Mouse (Mus musculus): ENCODE measurements at regions not wholly inside any gene's neighbourhood (a gene's known extent, or its start where the extent isn't known, plus 50 kb on each side); places are given as distances from the start of the nearest gene placed in this dataset.
"Not testable (repeated sequence)": the region's sequence is repeated elsewhere in the genome, so short reads cannot be mapped to it uniquely, and the experiment has no call there.

- no peak for DNase-seq
Observed at GRCm38 (mm10) chr10:53482919-53483318, 103.2 kb upstream of the Cep85l start.

- DNase-seq, result no peak
Observed at GRCm38 (mm10) chr10:53470200-53470599, 90.5 kb upstream of the Cep85l start.

- no peak for DNase-seq
Observed at GRCm38 (mm10) chr10:53469611-53470010, 89.9 kb upstream of the Cep85l start.

GRCm38 (mm10) chr10:53468293-53468545 lies 88.5 kb upstream of the Cep85l start:
- no peak for DNase-seq

- no peak for DNase-seq
Observed at GRCm38 (mm10) chr10:53467472-53468292, 87.9 kb upstream of the Cep85l start.

- DNase-seq, result no peak
Observed at GRCm38 (mm10) chr10:53466851-53467250, 87.1 kb upstream of the Cep85l start.

- DNase-seq, result no peak
Observed at GRCm38 (mm10) chr10:53466261-53466660, 86.5 kb upstream of the Cep85l start.

- DNase-seq, result no peak
Observed at GRCm38 (mm10) chr10:53464581-53464980, 84.8 kb upstream of the Cep85l start.

GRCm38 (mm10) chr10:53464006-53464405 lies 84.3 kb upstream of the Cep85l start:
- DNase-seq, result no peak

- DNase-seq, result no peak
Observed at GRCm38 (mm10) chr10:53463471-53463870, 83.7 kb upstream of the Cep85l start.

- no peak for DNase-seq
Observed at GRCm38 (mm10) chr10:53462449-53463308, 82.9 kb upstream of the Cep85l start.

GRCm38 (mm10) chr10:53461070-53461781 lies 81.5 kb upstream of the Cep85l start:
- DNase-seq, result no peak

- not testable (repeated sequence) for DNase-seq
Observed at GRCm38 (mm10) chr10:53459706-53460105, 80.0 kb upstream of the Cep85l start.

- no peak for DNase-seq
Observed at GRCm38 (mm10) chr10:53456027-53456713, 76.4 kb upstream of the Cep85l start.

GRCm38 (mm10) chr10:53444789-53445188 lies 65.0 kb upstream of the Cep85l start:
- DNase-seq, result no peak

- no peak for DNase-seq
Observed at GRCm38 (mm10) chr10:53443443-53443842, 63.7 kb upstream of the Cep85l start.

- DNase-seq, result no peak
Observed at GRCm38 (mm10) chr10:53442912-53443311, 63.2 kb upstream of the Cep85l start.

GRCm38 (mm10) chr10:53440251-53440650 lies 60.5 kb upstream of the Cep85l start:
- DNase-seq, result no peak

- DNase-seq, result no peak
Observed at GRCm38 (mm10) chr10:53438388-53438787, 58.6 kb upstream of the Cep85l start.

GRCm38 (mm10) chr10:53437724-53438123 lies 58.0 kb upstream of the Cep85l start:
- DNase-seq, result no peak

GRCm38 (mm10) chr10:53436023-53436475 lies 56.3 kb upstream of the Cep85l start:
- DNase-seq, result peak; percentile 12

- peak; percentile 17 for DNase-seq
Observed at GRCm38 (mm10) chr10:53435181-53435874, 55.6 kb upstream of the Cep85l start.

Measured in cerebellum, adult 8-10 months (tissue).